Mouse (Mus musculus) bone marrow, adult 2 months (tissue): ENCODE data around the gene Dnmt3b.

Experiments
- CTCF ChIP-seq: fragments of 200-500 bp; IDR thresholded peaks from 2 replicates; pipeline ENCODE4 v1.5.1; 2011; ENCODE audit warnings: low read length, control low read depth; ENCODE audit not compliant: control insufficient read depth, insufficient read depth
- POLR2A ChIP-seq: fragments of 200-500 bp; IDR thresholded peaks from 2 replicates; pipeline ENCODE4 v1.6.1; 2011; ENCODE audit warnings: low read depth, mild to moderate bottlenecking, control low read depth, low read length, borderline replicate concordance; ENCODE audit not compliant: control insufficient read depth

GRCm38 (mm10) chr2:153679959-153680358 lies 30.7 kb downstream of the Dnmt3b start:
- TF ChIP-seq CTCF (no peak), POLR2A (no peak)
